Mouse (Mus musculus) macrophage (primary cell): ENCODE results near the gene Klhl26. TPM values are rescaled to one million over a fixed set of nuclear protein-coding genes. Genes with fewer than 3 reads are reported as not detected.

Experiments
- H3K27ac ChIP-seq: fragments of 350-480 bp; formaldehyde crosslinking; 2 replicates; pipeline ENCODE4 v1.9.0; 2021
- H3K36me3 ChIP-seq: fragments of 350-480 bp; formaldehyde crosslinking; 2 replicates; pipeline ENCODE4 v1.9.0; 2021; ENCODE audit errors: inconsistent target
- H3K4me3 ChIP-seq: fragments of 350-480 bp; formaldehyde crosslinking; 2 replicates; pipeline ENCODE4 v1.9.0; 2021; ENCODE audit errors: inconsistent target
- H3K79me2 ChIP-seq: fragments of 350-480 bp; formaldehyde crosslinking; 2 replicates; pipeline ENCODE4 v1.9.0; 2021; ENCODE audit errors: inconsistent target
- WGBS: methylation state at CpG from one replicate; pipeline ENCODE4 v1.1.7; 2026; ENCODE audit warnings: inconsistent platforms; ENCODE audit not compliant: missing documents; 5-methylcytosine and 5-hydroxymethylcytosine counted together
- polyA plus RNA-seq: library from polyadenylated mRNA; stranded (reverse); fragments of 250-400 nt; gene quantifications from 3 replicates; pipeline ENCODE4 v1.2.4, GENCODE M21; 2018; ENCODE audit warnings: inconsistent platforms

Gene Klhl26
- polyA plus RNA-seq, 1 experiment from 2014 or later: 5.9 TPM

DNA sequence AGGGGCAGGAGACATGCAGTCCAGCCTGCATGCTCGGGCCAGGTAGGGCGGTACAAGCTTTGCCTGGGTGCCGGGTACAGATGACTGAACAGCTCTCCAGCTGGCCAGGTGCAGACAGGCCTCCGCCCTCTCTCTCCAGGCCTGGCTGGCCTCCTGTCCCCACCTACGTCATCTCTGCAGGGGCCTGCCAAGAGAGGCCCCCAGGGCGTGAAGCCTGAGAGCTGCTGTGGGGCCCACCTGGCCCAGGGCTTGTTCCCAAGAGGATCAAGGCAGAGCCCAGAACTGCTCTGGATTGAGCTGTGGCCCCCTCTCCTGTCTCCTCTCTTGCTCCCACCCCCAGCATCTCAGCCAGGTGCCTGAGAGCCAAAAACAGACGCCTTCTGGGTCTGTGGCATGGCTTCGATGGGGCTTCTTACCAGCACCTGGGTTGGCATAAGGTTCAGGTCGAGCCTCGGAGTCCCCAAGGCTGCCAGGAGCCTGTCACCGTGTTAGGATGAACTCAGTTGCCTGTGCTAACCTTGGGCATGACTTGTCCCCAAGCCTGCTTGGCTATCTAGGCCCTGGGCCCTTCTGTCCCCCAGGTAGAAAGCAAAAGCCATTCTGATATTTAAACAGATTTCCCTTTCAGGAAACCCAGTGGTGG is 70.2 kb downstream of the Klhl26 start:
- 91% methylated on average over 11 of the region's 11 CpGs for WGBS
- no peaks in the 10 kb centered on the region for H3K36me3 ChIP-seq
- H3K4me3 ChIP-seq: no peak overlapping the region
- H3K27ac ChIP-seq: no peak overlapping the region
- no peaks in the 10 kb centered on the region for H3K79me2 ChIP-seq

DNA sequence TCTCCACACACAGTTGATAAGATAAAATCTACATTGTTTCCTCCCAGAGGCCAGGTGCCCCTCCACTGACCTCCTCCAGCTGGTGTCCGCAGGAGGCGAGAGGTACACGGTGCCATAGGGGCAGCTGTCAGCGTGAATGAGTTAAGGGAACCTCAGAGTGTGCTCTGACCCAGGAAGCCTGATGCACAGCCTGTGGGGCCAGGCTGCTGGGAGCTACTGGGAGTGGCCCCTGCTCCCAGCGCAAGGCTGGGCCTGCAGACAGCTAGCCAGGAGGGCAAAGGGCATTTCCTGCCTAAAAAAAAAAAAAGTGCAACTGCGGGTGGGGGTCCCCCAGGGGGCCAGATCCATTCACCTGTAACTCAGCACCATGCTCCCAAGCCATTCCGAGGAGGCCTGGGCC is 71.6 kb downstream of the Klhl26 start:
- 91% methylated on average over 7 of the region's 7 CpGs for WGBS

DNA sequence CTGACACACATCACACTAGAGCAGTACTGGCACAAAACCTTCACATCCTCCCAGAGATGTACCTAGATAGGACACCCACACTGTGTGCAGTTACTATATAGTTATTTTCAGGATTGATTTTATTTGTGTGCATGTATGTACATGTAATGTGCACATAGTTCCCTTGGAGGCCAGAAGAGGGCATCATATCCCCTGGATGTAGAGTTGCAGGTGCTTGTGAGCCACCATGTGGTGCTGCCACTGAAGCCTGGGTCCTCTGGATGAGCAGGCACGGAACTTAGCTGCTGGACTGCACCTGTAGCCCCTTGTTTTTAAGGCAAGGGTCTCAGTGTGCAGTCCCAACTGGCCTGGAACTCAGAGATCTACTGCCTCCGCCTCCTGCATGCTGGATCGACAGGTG is 72.6 kb downstream of the Klhl26 start:
- Histone ChIP-seq H3K27ac (no peak overlapping the region), H3K36me3 (no peaks in the 10 kb centered on the region), H3K4me3 (no peak overlapping the region), H3K79me2 (no peaks in the 10 kb centered on the region)
- WGBS: 100% methylated on average over 3 of the region's 3 CpGs

More for the DNA sequence above, 71.6 kb downstream of the Klhl26 start:
- H3K4me3 ChIP-seq: no peak overlapping the region
- H3K79me2 ChIP-seq: no peaks in the 10 kb centered on the region
- H3K36me3 ChIP-seq: no peaks in the 10 kb centered on the region
- H3K27ac ChIP-seq: no peak overlapping the region

Other genes with a start within 250 kb of the Klhl26 start
- gene Sugp2, start 242.7 kb downstream of the Klhl26 start, polyA plus RNA-seq: 4.7 to 13.3 TPM (median 13.0 TPM) in 3 replicates
- gene Armc6, start 242.5 kb downstream of the Klhl26 start, polyA plus RNA-seq: 1.4 to 8.6 TPM (median 4.8 TPM) in 3 replicates
- 26.3 to 47.9 TPM (median 46.2 TPM) in 3 replicates for gene Homer3, start 194.1 kb downstream of the Klhl26 start, polyA plus RNA-seq
- 17.5 to 26.0 TPM (median 20.5 TPM) in 3 replicates for gene Ddx49, start 174.5 kb downstream of the Klhl26 start, polyA plus RNA-seq
- gene Cope, start 174.4 kb downstream of the Klhl26 start, polyA plus RNA-seq: 78.2 to 115 TPM (median 98.8 TPM) in 3 replicates
- not detected in 3 replicates for gene Cers1, start 161.2 kb downstream of the Klhl26 start, polyA plus RNA-seq
- gene Gdf1, start 147.2 kb downstream of the Klhl26 start, polyA plus RNA-seq: not detected in 3 replicates
- 19.3 to 31.3 TPM (median 30.1 TPM) in 3 replicates for gene Upf1, start 123.7 kb downstream of the Klhl26 start, polyA plus RNA-seq
- gene Comp, start 103.4 kb downstream of the Klhl26 start, polyA plus RNA-seq: 0.20 to 0.42 TPM in 2 of 3 replicates, not detected in the other
- 3.6 to 9.4 TPM (median 4.1 TPM) in 3 replicates for gene Crtc1, start 37.4 kb downstream of the Klhl26 start, polyA plus RNA-seq
- not detected in 3 replicates for gene Tmem59l, start 10.4 kb upstream of the Klhl26 start, polyA plus RNA-seq
- not detected in 3 replicates for gene Crlf1, start 16.2 kb upstream of the Klhl26 start, polyA plus RNA-seq
- 37.3 to 87.0 TPM (median 75.4 TPM) in 3 replicates for gene Rex1bd, start 29.8 kb upstream of the Klhl26 start, polyA plus RNA-seq
- gene Uba52, start 33.8 kb upstream of the Klhl26 start, polyA plus RNA-seq: 907 to 1,116 TPM (median 1,045 TPM) in 3 replicates
- gene Fkbp8, start 50.8 kb upstream of the Klhl26 start, polyA plus RNA-seq: 103 to 188 TPM (median 181 TPM) in 3 replicates
- 50.0 to 80.3 TPM (median 65.4 TPM) in 3 replicates for gene Kxd1, start 51.0 kb upstream of the Klhl26 start, polyA plus RNA-seq
- 18.8 to 33.9 TPM (median 21.7 TPM) in 3 replicates for gene Ell, start 62.5 kb upstream of the Klhl26 start, polyA plus RNA-seq
- 26.5 to 53.2 TPM (median 51.1 TPM) in 3 replicates for gene Isyna1, start 117.4 kb upstream of the Klhl26 start, polyA plus RNA-seq
- gene Ssbp4, start 131.9 kb upstream of the Klhl26 start, polyA plus RNA-seq: 71.4 to 137 TPM (median 122 TPM) in 3 replicates
- 104 to 230 TPM (median 156 TPM) in 3 replicates for gene Lrrc25, start 139.2 kb upstream of the Klhl26 start, polyA plus RNA-seq
- 24.3 to 124 TPM (median 74.3 TPM) in 3 replicates for gene Gdf15, start 155.5 kb upstream of the Klhl26 start, polyA plus RNA-seq
- 19.1 to 57.8 TPM (median 24.3 TPM) in 3 replicates for gene Pgpep1, start 183.4 kb upstream of the Klhl26 start, polyA plus RNA-seq
- gene Lsm4, start 196.3 kb upstream of the Klhl26 start, polyA plus RNA-seq: 47.7 to 66.4 TPM (median 48.9 TPM) in 3 replicates
- gene Jund, start 222.0 kb upstream of the Klhl26 start, polyA plus RNA-seq: 29.7 to 79.6 TPM (median 40.0 TPM) in 3 replicates
- gene Iqcn, start 226.5 kb upstream of the Klhl26 start, polyA plus RNA-seq: not detected in 3 replicates
- gene Gm3336, start 241.6 kb upstream of the Klhl26 start, polyA plus RNA-seq: not detected in 3 replicates
- not detected in 3 replicates for gene Pde4c, start 246.8 kb upstream of the Klhl26 start, polyA plus RNA-seq